In the genomic region with DNA sequence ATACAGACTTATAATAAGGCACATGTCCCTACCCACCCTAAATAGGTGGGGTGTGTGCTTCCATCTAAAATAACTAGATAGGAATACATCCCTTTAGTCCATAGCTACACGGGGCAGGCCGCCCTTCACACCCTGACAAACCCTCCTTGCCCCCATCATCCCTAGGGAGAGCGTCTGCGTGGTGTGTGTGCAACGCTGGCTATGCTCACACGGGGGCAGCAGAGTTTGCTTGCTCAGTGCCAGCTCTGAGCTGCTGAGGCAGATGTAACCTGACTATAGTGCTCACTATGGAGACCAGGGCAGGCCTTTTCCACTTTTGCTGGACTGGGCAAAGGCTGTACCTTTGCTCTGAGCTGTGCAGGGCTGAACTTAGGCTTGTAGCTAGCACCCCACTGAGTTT, we compare ENCODE assay signal across 9 mouse cellular contexts. TPM values are rescaled to one million over a fixed set of nuclear protein-coding genes. Genes with fewer than 3 reads are reported as not detected.
A peak's percentile ranks its signal among the peaks of the same experiment; 100 is the strongest.
DNase-seq lines count a peak whose midpoint lies in the region; ATAC-seq and TF ChIP-seq lines count a peak whose summit lies in the region.
"Had no signal": no experiment of that assay in that cellular context is flagged by ENCODE, and none has a peak within 500 bp of the region (broad histone marks: within the 10 kb centered on the region; RNA-seq: fewer than 3 reads in every experiment).

No protein-coding gene starts in this region.

- no peak; the same call in 1 of the 2 replicates for ATAC-seq in cerebellum, adult (ENCODE audit: insufficient number of reproducible peaks, low FRiP score, low TSS enrichment)
- 0 out of 2 replicates have a peak, but pooled peaks have one; percentile 15 for ATAC-seq in intestine, postnatal 0 days
- no peak for ATAC-seq in limb, embryonic 14.5 days (ENCODE audit: low FRiP score, low read depth)
- peak; percentile 43 for ATAC-seq in midbrain, embryonic 14.5 days (ENCODE audit: low FRiP score, low TSS enrichment)

- H3K9me3 ChIP-seq in intestine, postnatal 0 days (ENCODE audit: control insufficient read depth): no peaks in the 10 kb centered on the region
- no peaks in the 10 kb centered on the region for H3K9me3 ChIP-seq in limb, embryonic 14.5 days (ENCODE audit: control insufficient read depth, low read length)
- H3K9me3 ChIP-seq in midbrain, embryonic 14.5 days (ENCODE audit: control insufficient read depth, low read length): no peaks in the 10 kb centered on the region

- no peaks in the 10 kb centered on the region for H3K36me3 ChIP-seq in intestine, postnatal 0 days (ENCODE audit: control insufficient read depth, insufficient read depth)
- H3K36me3 ChIP-seq in limb, embryonic 14.5 days (ENCODE audit: control insufficient read depth, insufficient read depth, low read length): no peaks in the 10 kb centered on the region
- H3K36me3 ChIP-seq in midbrain, embryonic 14.5 days (ENCODE audit: control insufficient read depth, insufficient read depth, low read length): no peaks in the 10 kb centered on the region

- no peak overlapping the region for H3K4me2 ChIP-seq in intestine, postnatal 0 days (replicated peaks; ENCODE audit: low read depth)
- no peak overlapping the region for H3K4me2 ChIP-seq in limb, embryonic 14.5 days (replicated peaks; ENCODE audit: low read depth, low read length, severe bottlenecking)
- H3K4me2 ChIP-seq in midbrain, embryonic 14.5 days (ENCODE audit: low read length): no peak overlapping the region

- peak; percentile 46 to 66 for DNase-seq in cerebellum, postnatal 14 days
- DNase-seq in gastrocnemius, adult 2 months: peak; percentile 66
- DNase-seq in limb, embryonic 14.5 days (ENCODE audit: low spot score): peak; percentile 39
- DNase-seq in midbrain, embryonic 14.5 days: peak; percentile 71
- DNase-seq in spleen, postnatal 36 days (ENCODE audit: low spot score in 2 of 2): peak; percentile 85 to 87

- H3K4me1 ChIP-seq in bone marrow, adult 2 months (ENCODE audit: control insufficient read depth, insufficient read depth, low read length): peaks cover 4% of the 10 kb centered on the region
- H3K4me1 ChIP-seq in intestine, postnatal 0 days (replicated peaks; ENCODE audit: control insufficient read depth, insufficient read depth, low read length): no peaks in the 10 kb centered on the region; the same call in 1 of the 2 replicates
- no peaks in the 10 kb centered on the region for H3K4me1 ChIP-seq in limb, embryonic 14.5 days (ENCODE audit: control insufficient read depth, insufficient read depth, low read length)
- H3K4me1 ChIP-seq in midbrain, embryonic 14.5 days (ENCODE audit: control insufficient read depth, insufficient read depth, low read length): no peaks in the 10 kb centered on the region

- H3K27me3 ChIP-seq in intestine, postnatal 0 days (replicated peaks; ENCODE audit: control insufficient read depth, insufficient read depth, low read length): no peaks in the 10 kb centered on the region
- no peaks in the 10 kb centered on the region for H3K27me3 ChIP-seq in limb, embryonic 14.5 days (ENCODE audit: control insufficient read depth, insufficient read depth, low read length)
- no peaks in the 10 kb centered on the region for H3K27me3 ChIP-seq in midbrain, embryonic 14.5 days (ENCODE audit: control insufficient read depth, insufficient read depth, low read length)

- H3K9ac ChIP-seq in intestine, postnatal 0 days (ENCODE audit: low read depth, low read length): no peak overlapping the region
- no peak overlapping the region for H3K9ac ChIP-seq in limb, embryonic 14.5 days (ENCODE audit: low read depth, low read length, severe bottlenecking)
- no peak overlapping the region for H3K9ac ChIP-seq in midbrain, embryonic 14.5 days (replicated peaks; ENCODE audit: low read length)

- TF ChIP-seq POLR2A in bone marrow, adult 2 months (IDR thresholded peaks at IDR 0.05; ENCODE audit: borderline replicate concordance, control insufficient read depth, low read depth, low read length): no peak
- TF ChIP-seq POLR2A in limb, embryonic 14.5 days (IDR thresholded peaks at IDR 0.05; ENCODE audit: borderline replicate concordance, extremely low read depth, insufficient read depth, insufficient read length): no peak

- no peak overlapping the region for H3K4me3 ChIP-seq in bone marrow, adult 2 months (replicated peaks; ENCODE audit: control insufficient read depth, low read depth, low read length)
- no peak overlapping the region for H3K4me3 ChIP-seq in gastrocnemius, adult 2 months
- H3K4me3 ChIP-seq in intestine, postnatal 0 days (ENCODE audit: low read depth, low read length): no peak overlapping the region
- H3K4me3 ChIP-seq in limb, embryonic 14.5 days (replicated peaks; ENCODE audit: low read length): no peak overlapping the region
- no peak overlapping the region for H3K4me3 ChIP-seq in midbrain, embryonic 14.5 days (replicated peaks; ENCODE audit: low read depth, low read length)

- peak overlapping the region; percentile 2; the same call in 1 of the 2 replicates for H3K27ac ChIP-seq in bone marrow, adult 2 months (ENCODE audit: control insufficient read depth, insufficient read depth, low read depth, low read length, poor library complexity)
- no peak overlapping the region for H3K27ac ChIP-seq in gastrocnemius, adult 2 months
- no peak overlapping the region for H3K27ac ChIP-seq in intestine, postnatal 0 days (ENCODE audit: low read depth, low read length)
- no peak overlapping the region for H3K27ac ChIP-seq in limb, embryonic 14.5 days (replicated peaks; ENCODE audit: low read depth, low read length)
- H3K27ac ChIP-seq in midbrain, embryonic 14.5 days (replicated peaks; ENCODE audit: low read depth, low read length): no peak overlapping the region
- H3K27ac ChIP-seq: macrophage had no signal

- intact Hi-C loops in gastrocnemius, adult 2 months (cut with DNase I): loop anchor here (5.0 kb wide), 1 partner anchor 265 kb away; the partner anchor contains the start of gene Adam6b

- peak; percentile 88 for TF ChIP-seq CTCF in bone marrow, adult 2 months (IDR thresholded peaks at IDR 0.05; ENCODE audit: control insufficient read depth, insufficient read depth, low read length)
- peak; percentile 63 for TF ChIP-seq CTCF in gastrocnemius, adult 2 months (IDR thresholded peaks at IDR 0.05)
- peak; percentile 74 for TF ChIP-seq CTCF in intestine, postnatal 0 days (IDR thresholded peaks at IDR 0.05; ENCODE audit: low read depth)

- 28% methylated on average over 6 of the region's 6 CpGs for WGBS in bone marrow, adult 2 months
- 35% methylated on average over 6 of the region's 6 CpGs for WGBS in intestine, postnatal 0 days
- 27% methylated on average over 6 of the region's 6 CpGs for WGBS in limb, embryonic 14.5 days
- WGBS in midbrain, embryonic 14.5 days: 34% methylated on average over 6 of the region's 6 CpGs

RNA-seq across cellular contexts. Expression of gene Tmem121, which starts 37.0 kb away (rescaled TPM):
- polyA plus RNA-seq in bone marrow, adult 2 months (2011; ENCODE audit: insufficient read depth, insufficient read length, low replicate concordance, missing spikeins): not detected in 2 replicates
- not detected for total RNA-seq in gastrocnemius, adult 2 months (2021)
- polyA plus RNA-seq in intestine, postnatal 0 days (2015; fragmentation: Nextera tagmentation; extraction: Ambion mirVana): 3.4 and 3.5 TPM in 2 replicates
- polyA plus RNA-seq in limb, embryonic 14.5 days (2012; rRNA removed): 29.6 and 43.4 TPM in 2 replicates
- 10.1 and 12.3 TPM in 2 replicates for polyA plus RNA-seq in limb, embryonic 14.5 days (2014; fragmentation: Nextera tagmentation; extraction: Ambion mirVana)
- 24.5 and 61.9 TPM in 2 replicates for polyA plus RNA-seq in midbrain, embryonic 14.5 days (2014; fragmentation: Nextera tagmentation; extraction: Ambion mirVana)
- polyA plus RNA-seq: macrophage had no signal

Comparison
In these comparisons a context has a peak if more than half of its experiments do, and no peak if none do; other contexts are left out.
1. ATAC-seq: peak in intestine, postnatal 0 days (single experiment) and midbrain, embryonic 14.5 days (single experiment); none in cerebellum, adult (single experiment) and limb, embryonic 14.5 days (single experiment).
2. Peak in every context shown above with its lines, with median percentiles within 50 percentile points of each other: DNase-seq and CTCF ChIP-seq.